Mouse (Mus musculus) c-Kit-positive CD71-positive TER-119-positive erythroid progenitor cells, embryonic 14.5 days (primary cell): ENCODE measurements around the gene 2310007B03Rik.

Experiments
- DNase-seq: peaks from one replicate; pipeline ENCODE4 v3.0.0-alpha.2; 2013; ENCODE audit warnings: low spot score

2310007B03Rik gene

GRCm38 (mm10) chr1:93101571-93102061 is 59.1 kb downstream of the 2310007B03Rik start, which contains the start of gene Kif1a:
TSS of gene Kif1a (minus strand) at chr1:93101951.
- DNase-seq = no peak
